Mouse (Mus musculus) cortical plate, adult 2 months (tissue): ENCODE data around the gene Borcs7. TPM values are rescaled to one million over a fixed set of nuclear protein-coding genes. Genes with fewer than 3 reads are reported as not detected.

Source experiments
- H3K27ac ChIP-seq: fragments of 200-500 bp; 2 replicates; pipeline ENCODE4 v1.5.1; 2012; ENCODE audit warnings: low read length, control low read depth, inconsistent platforms; ENCODE audit not compliant: insufficient read depth
- H3K4me1 ChIP-seq: fragments of 200-500 bp; 2 replicates; pipeline ENCODE4 v1.6.1; 2011; ENCODE audit warnings: low read length; ENCODE audit not compliant: control insufficient read depth, insufficient read depth
- H3K4me3 ChIP-seq: fragments of 200-500 bp; 2 replicates; pipeline ENCODE4 v1.5.1; 2011; ENCODE audit warnings: mild to moderate bottlenecking, low read length, control low read depth; ENCODE audit not compliant: insufficient read depth
- CTCF ChIP-seq: fragments of 200-500 bp; IDR thresholded peaks from 2 replicates; pipeline ENCODE4 v1.5.1; 2011; ENCODE audit warnings: mild to moderate bottlenecking, control low read depth, low read length; ENCODE audit not compliant: insufficient read depth; ENCODE audit errors: extremely low read depth
- POLR2A ChIP-seq: fragments of 200-500 bp; IDR thresholded peaks from 2 replicates; pipeline ENCODE4 v1.6.1; 2011; ENCODE audit warnings: mild to moderate bottlenecking, low read length, control low read depth; ENCODE audit not compliant: insufficient read depth; ENCODE audit errors: extremely low read depth
- polyA plus RNA-seq: library from polyadenylated mRNA; depleted of rRNA; stranded (reverse); fragments of >200 nt; gene quantifications from 2 replicates; pipeline ENCODE4 v1.2.3, GENCODE M21; 2012

The Borcs7 gene
- polyA plus RNA-seq, 1 experiment = 19.2 TPM

- Histone ChIP-seq H3K4me1 (no peaks in the 10 kb centered on the region), H3K4me3 (no peak overlapping the region), H3K27ac (no peak overlapping the region)
- TF ChIP-seq CTCF (no peak), POLR2A (no peak)
Measured at GRCm38 (mm10) chr19:46679720-46680383, 9.9 kb upstream of the Borcs7 start.

GRCm38 (mm10) chr19:46690387-46690786, 681 bp downstream of the Borcs7 start:
- no peak overlapping the region for H3K27ac ChIP-seq
- peak overlapping the region; percentile 61 for H3K4me3 ChIP-seq
- no peak for TF ChIP-seq POLR2A
- no peak for TF ChIP-seq CTCF
- H3K4me1 ChIP-seq = peaks cover 2% of the 10 kb centered on the region; the same call in 1 of the 2 replicates

GRCm38 (mm10) chr19:46691078-46691477, 1.4 kb downstream of the Borcs7 start:
- Histone ChIP-seq H3K27ac (no peak overlapping the region), H3K4me1 (peaks cover 2% of the 10 kb centered on the region; the same call in 1 of the 2 replicates), H3K4me3 (no peak overlapping the region)
- TF ChIP-seq CTCF (no peak), POLR2A (no peak)

GRCm38 (mm10) chr19:46693146-46693545, 3.4 kb downstream of the Borcs7 start:
- Histone ChIP-seq H3K4me3 (no peak overlapping the region), H3K4me1 (peaks cover 2% of the 10 kb centered on the region; the same call in 1 of the 2 replicates), H3K27ac (no peak overlapping the region)
- TF ChIP-seq CTCF (no peak), POLR2A (no peak)

GRCm38 (mm10) chr19:46696482-46696881, 6.8 kb downstream of the Borcs7 start:
- TF ChIP-seq POLR2A (no peak), CTCF (no peak)
- Histone ChIP-seq H3K4me3 (no peak overlapping the region), H3K4me1 (no peaks in the 10 kb centered on the region), H3K27ac (no peak overlapping the region)

- no peak overlapping the region for H3K4me3 ChIP-seq
- H3K4me1 ChIP-seq = no peaks in the 10 kb centered on the region
- H3K27ac ChIP-seq = no peak overlapping the region
- TF ChIP-seq POLR2A (no peak), CTCF (no peak)
Measured at GRCm38 (mm10) chr19:46696943-46697342, 7.2 kb downstream of the Borcs7 start.

GRCm38 (mm10) chr19:46697840-46698517, 8.3 kb downstream of the Borcs7 start:
- H3K27ac ChIP-seq = no peak overlapping the region
- no peaks in the 10 kb centered on the region for H3K4me1 ChIP-seq
- H3K4me3 ChIP-seq = no peak overlapping the region
- no peak for TF ChIP-seq POLR2A
- TF ChIP-seq CTCF = no peak

GRCm38 (mm10) chr19:46699011-46699481, 9.3 kb downstream of the Borcs7 start:
- no peaks in the 10 kb centered on the region for H3K4me1 ChIP-seq
- no peak overlapping the region for H3K4me3 ChIP-seq
- H3K27ac ChIP-seq = no peak overlapping the region
- TF ChIP-seq POLR2A = no peak
- no peak for TF ChIP-seq CTCF

GRCm38 (mm10) chr19:46701156-46701555, 11.4 kb downstream of the Borcs7 start:
- no peaks in the 10 kb centered on the region for H3K4me1 ChIP-seq
- TF ChIP-seq POLR2A (no peak), CTCF (no peak)
- no peak overlapping the region for H3K27ac ChIP-seq
- no peak overlapping the region for H3K4me3 ChIP-seq

- Histone ChIP-seq H3K27ac (no peak overlapping the region), H3K4me1 (no peaks in the 10 kb centered on the region), H3K4me3 (no peak overlapping the region)
- TF ChIP-seq CTCF (no peak), POLR2A (no peak)
Measured at GRCm38 (mm10) chr19:46705779-46706495, 16.2 kb downstream of the Borcs7 start.
